Comparison of ENCODE assay signal across 8 mouse cellular contexts in genomic region chr9:79792841-79793835, GRCm38 (mm10). TPM values are rescaled to one million over a fixed set of nuclear protein-coding genes. Genes with fewer than 3 reads are reported as not detected.
DNase-seq lines count a peak whose midpoint lies in the region; ATAC-seq and TF ChIP-seq lines count a peak whose summit lies in the region.

Gene Tmem30a, minus strand, starts transcription at chr9:79793507.

- H3K36me3 ChIP-seq in heart, embryonic 12.5 days: no peaks in the 10 kb centered on the region
- H3K36me3 ChIP-seq in kidney, postnatal 0 days (ENCODE audit: insufficient read depth, low read length): no peaks in the 10 kb centered on the region
- no peaks in the 10 kb centered on the region for H3K36me3 ChIP-seq in liver, embryonic 11.5 days (ENCODE audit: control insufficient read depth, insufficient read depth, low read length)
- no peaks in the 10 kb centered on the region for H3K36me3 ChIP-seq in stomach, embryonic 14.5 days (ENCODE audit: control insufficient read depth, insufficient read depth, low read length)

- no peak for TF ChIP-seq CTCF in kidney, postnatal 0 days (IDR thresholded peaks at IDR 0.05; ENCODE audit: low read depth)

- WGBS in heart, embryonic 12.5 days: under 1% methylated on average over 90 of the region's 91 CpGs
- under 1% methylated on average over 82 of the region's 91 CpGs for WGBS in kidney, postnatal 0 days
- under 1% methylated on average over 91 of the region's 91 CpGs for WGBS in liver, embryonic 11.5 days
- WGBS in stomach, embryonic 14.5 days: under 1% methylated on average over 90 of the region's 91 CpGs

- 0 out of 2 replicates have a peak, but pooled peaks cover 9% of the 10 kb centered on the region for H3K4me1 ChIP-seq in heart, embryonic 12.5 days (replicated peaks)
- H3K4me1 ChIP-seq in kidney, postnatal 0 days (replicated peaks; ENCODE audit: insufficient read depth, low read length): 0 out of 2 replicates have a peak, but pooled peaks cover 3% of the 10 kb centered on the region
- peaks cover 5% of the 10 kb centered on the region for H3K4me1 ChIP-seq in liver, embryonic 11.5 days (replicated peaks; ENCODE audit: control insufficient read depth, insufficient read depth, low read length)
- 0 out of 2 replicates have a peak, but pooled peaks cover 4% of the 10 kb centered on the region for H3K4me1 ChIP-seq in stomach, embryonic 14.5 days (ENCODE audit: control insufficient read depth, insufficient read depth, low read length)

- H3K4me3 ChIP-seq in heart, embryonic 12.5 days: peak within 1 kb of the TSS; percentile 93
- peak within 1 kb of the TSS; percentile 84 for H3K4me3 ChIP-seq in kidney, postnatal 0 days (replicated peaks; ENCODE audit: low read depth, low read length)
- H3K4me3 ChIP-seq in liver, embryonic 11.5 days (ENCODE audit: low read depth, low read length): peak within 1 kb of the TSS; percentile 92
- peak within 1 kb of the TSS; percentile 72 for H3K4me3 ChIP-seq in stomach, embryonic 14.5 days (ENCODE audit: low read depth, low read length)

- peak; percentile 95 for ATAC-seq in erythroid progenitor cell, adult 5-6 weeks (replicated peaks; ENCODE audit: low FRiP score, poor library complexity, severe bottlenecking)
- ATAC-seq in heart, embryonic 12.5 days (ENCODE audit: insufficient number of reproducible peaks, low FRiP score): peak; percentile 95
- ATAC-seq in kidney, postnatal 0 days (replicated peaks; ENCODE audit: low FRiP score, low read depth): peak; percentile 98
- ATAC-seq in liver, embryonic 11.5 days (replicated peaks; ENCODE audit: low FRiP score): peak; percentile 97
- peak; percentile 95 for ATAC-seq in stomach, embryonic 14.5 days (ENCODE audit: insufficient number of reproducible peaks, insufficient read depth, low FRiP score, low read depth)

- H3K9me3 ChIP-seq in heart, embryonic 12.5 days (replicated peaks): no peaks in the 10 kb centered on the region
- no peaks in the 10 kb centered on the region for H3K9me3 ChIP-seq in kidney, postnatal 0 days (replicated peaks; ENCODE audit: low read length)
- H3K9me3 ChIP-seq in liver, embryonic 11.5 days (ENCODE audit: control insufficient read depth, low read length): no peaks in the 10 kb centered on the region
- no peaks in the 10 kb centered on the region for H3K9me3 ChIP-seq in stomach, embryonic 14.5 days (ENCODE audit: control insufficient read depth, low read depth, low read length)

- peak within 1 kb of the TSS; percentile 80 for H3K4me2 ChIP-seq in heart, embryonic 12.5 days
- peak within 1 kb of the TSS; percentile 68 for H3K4me2 ChIP-seq in kidney, postnatal 0 days (ENCODE audit: low read length)
- peak within 1 kb of the TSS; percentile 67 for H3K4me2 ChIP-seq in liver, embryonic 11.5 days
- H3K4me2 ChIP-seq in stomach, embryonic 14.5 days (replicated peaks; ENCODE audit: low read depth, low read length): peak within 1 kb of the TSS; percentile 61

- peak within 1 kb of the TSS; percentile 90 for H3K27ac ChIP-seq in heart, embryonic 12.5 days (ENCODE audit: poor library complexity, severe bottlenecking)
- H3K27ac ChIP-seq in kidney, postnatal 0 days: peak within 1 kb of the TSS; percentile 89
- peak within 1 kb of the TSS; percentile 89 for H3K27ac ChIP-seq in liver, embryonic 11.5 days (ENCODE audit: low read depth, low read length)
- H3K27ac ChIP-seq in stomach, embryonic 14.5 days (ENCODE audit: low read length): peak within 1 kb of the TSS; percentile 79

- no peaks in the 10 kb centered on the region for H3K27me3 ChIP-seq in heart, embryonic 12.5 days (replicated peaks)
- H3K27me3 ChIP-seq in kidney, postnatal 0 days (ENCODE audit: insufficient read depth, low read length): no peaks in the 10 kb centered on the region
- no peaks in the 10 kb centered on the region for H3K27me3 ChIP-seq in liver, embryonic 11.5 days (replicated peaks; ENCODE audit: control insufficient read depth, insufficient read depth, low read length)
- no peaks in the 10 kb centered on the region for H3K27me3 ChIP-seq in stomach, embryonic 14.5 days (ENCODE audit: control insufficient read depth, insufficient read depth, low read length)

- peak; percentile 98 for DNase-seq in CD4-positive helper T cell, adult 2 months (ENCODE audit: low read depth, low spot score)
- DNase-seq in brain, embryonic 18.5 days (ENCODE audit: low read depth, low spot score): peak; percentile 95
- peak; percentile 98 for DNase-seq in kidney, postnatal 0 days (ENCODE audit: low spot score)
- DNase-seq in liver, embryonic 11.5 days (ENCODE audit: low spot score): peak; percentile 90
- DNase-seq in naive thymus-derived CD4-positive, alpha-beta T cell, adult 2 months (ENCODE audit: low read depth): peak; percentile 97

- H3K9ac ChIP-seq in heart, embryonic 12.5 days: peak within 1 kb of the TSS; percentile 94
- peak within 1 kb of the TSS; percentile 83 for H3K9ac ChIP-seq in kidney, postnatal 0 days (ENCODE audit: low read depth, low read length)
- H3K9ac ChIP-seq in liver, embryonic 11.5 days (ENCODE audit: low read depth, low read length): peak within 1 kb of the TSS; percentile 81
- peak within 1 kb of the TSS; percentile 83 for H3K9ac ChIP-seq in stomach, embryonic 14.5 days (replicated peaks; ENCODE audit: low read depth, low read length)

RNA-seq across cellular contexts. Expression of gene Tmem30a, which starts in this region (rescaled TPM):
- 53.3 and 63.7 TPM in 2 replicates for total RNA-seq in erythroid progenitor cell, adult 5-6 weeks (2015; ENCODE audit: low replicate concordance)
- total RNA-seq in erythroid progenitor cell, adult 5-6 weeks (2017; ENCODE audit: low replicate concordance): 57.2 and 72.6 TPM in 2 replicates
- polyA plus RNA-seq in heart, embryonic 12.5 days (2016; fragmentation: Nextera tagmentation; extraction: Ambion mirVana): 109 and 111 TPM in 2 replicates
- polyA plus RNA-seq in kidney, postnatal 0 days (2015; fragmentation: Nextera tagmentation; extraction: Ambion mirVana): 97.8 and 98.0 TPM in 2 replicates
- polyA plus RNA-seq in liver, embryonic 11.5 days (2014; fragmentation: Nextera tagmentation; extraction: Ambion mirVana): 46.9 and 51.5 TPM in 2 replicates
- 64.6 and 67.3 TPM in 2 replicates for polyA plus RNA-seq in stomach, embryonic 14.5 days (2014; fragmentation: Nextera tagmentation; extraction: Ambion mirVana)

Comparison
In these comparisons a context has a peak if more than half of its experiments do, and no peak if none do; other contexts are left out.
1. Peak in every context shown above with its lines: DNase-seq, ATAC-seq, H3K4me3 ChIP-seq and H3K27ac ChIP-seq.